ENCODE assay signal across 8 mouse cellular contexts in genomic region chr13:104074731-104075130, GRCm38 (mm10). TPM values are rescaled to one million over a fixed set of nuclear protein-coding genes. Genes with fewer than 3 reads are reported as not detected.
DNase-seq lines count a peak whose midpoint lies in the region; ATAC-seq lines count a peak whose summit lies in the region.

No protein-coding gene starts in this region.

- peak; percentile 20 for DNase-seq in urinary bladder, postnatal 25 days (ENCODE audit: low spot score)
- no peak for DNase-seq in urinary bladder, adult 2 months (ENCODE audit: low spot score)
- DNase-seq in heart, postnatal 25 days (ENCODE audit: low spot score): peak; percentile 48
- peak; percentile 65 to 72 for DNase-seq in lung, adult 18-20 months
- DNase-seq in spleen, postnatal 14 days (ENCODE audit: low spot score in 2 of 2): no peak
- no peak for DNase-seq in cerebellum, adult 11-12 months

- ATAC-seq in activated CD4-positive, CD25-positive, alpha-beta regulatory T cell, adult 4 months: no peak
- no peak for ATAC-seq in erythroid progenitor cell, adult 5-6 weeks (replicated peaks; ENCODE audit: low FRiP score, poor library complexity, severe bottlenecking)

- intact Hi-C loops in heart, postnatal 25 days (cut with DNase I): no loop called here

RNA-seq across cellular contexts. Expression of gene Nln, which starts 34.7 kb away (rescaled TPM):
- polyA plus RNA-seq in urinary bladder, adult 2 months (2012; rRNA removed): 12.6 and 13.0 TPM in 2 replicates
- total RNA-seq in heart, postnatal 25 days (2021): 10 to 100 TPM; 11.2 to 11.6 TPM
- polyA plus RNA-seq in activated CD4-positive, CD25-positive, alpha-beta regulatory T cell, adult 4 months (2017; shearing (Covaris generic)): 1 to 10 TPM; 6.3 to 8.3 TPM
- 5.8 and 11.7 TPM in 2 replicates for total RNA-seq in erythroid progenitor cell, adult 5-6 weeks (2015; ENCODE audit: low replicate concordance)
- total RNA-seq in erythroid progenitor cell, adult 5-6 weeks (2017; ENCODE audit: low replicate concordance): 3.5 and 4.4 TPM in 2 replicates

RNA-seq across cellular contexts. Expression of gene Sgtb, which starts 34.8 kb away (rescaled TPM):
- polyA plus RNA-seq in urinary bladder, adult 2 months (2012; rRNA removed): 2.7 and 3.0 TPM in 2 replicates
- total RNA-seq in heart, postnatal 25 days (2021): 1 to 10 TPM in 1 of 2 experiments, under 1 TPM in 1; 0.75 to 1.6 TPM
- under 1 TPM; 0.15 to 0.42 TPM for polyA plus RNA-seq in activated CD4-positive, CD25-positive, alpha-beta regulatory T cell, adult 4 months (2017; shearing (Covaris generic))
- not detected in 2 replicates for total RNA-seq in erythroid progenitor cell, adult 5-6 weeks (2015; ENCODE audit: low replicate concordance)
- not detected in 2 replicates for total RNA-seq in erythroid progenitor cell, adult 5-6 weeks (2017; ENCODE audit: low replicate concordance)

Comparison
In these comparisons a context has a peak if more than half of its experiments do, and no peak if none do; other contexts are left out.
1. DNase-seq: peak in urinary bladder, postnatal 25 days (single experiment), heart, postnatal 25 days (single experiment) and lung, adult 18-20 months (2 of 2); none in urinary bladder, adult 2 months (single experiment), spleen, postnatal 14 days (0 of 2) and cerebellum, adult 11-12 months (single experiment).